Mouse (Mus musculus) hindbrain, postnatal 0 days (tissue): ENCODE data around the gene Gpa33. TPM values are rescaled to one million over a fixed set of nuclear protein-coding genes. Genes with fewer than 3 reads are reported as not detected.

Source experiments
- ATAC-seq: fragments of 200-750 bp; cut with Nextera tagmentation; 2 replicates; pipeline ENCODE4 v1.8.0; 2017; ENCODE audit warnings: mild to moderate bottlenecking, moderate TSS enrichment, moderate library complexity
- DNase-seq: peaks from one replicate; pipeline ENCODE4 v3.0.0-alpha.2; 2015; ENCODE audit warnings: low spot score
- H3K27ac ChIP-seq: fragments of 300-500 bp; sonication (generic); 2 replicates; pipeline ENCODE4 v1.5.1; 2014; ENCODE audit warnings: mild to moderate bottlenecking
- H3K27me3 ChIP-seq: fragments of 300-500 bp; sonication (generic); 2 replicates; pipeline ENCODE4 v1.6.1; 2014; ENCODE audit warnings: low read length, mixed read lengths; ENCODE audit not compliant: insufficient read depth
- H3K36me3 ChIP-seq: fragments of 300-500 bp; sonication (generic); 2 replicates; pipeline ENCODE4 v1.6.1; 2014; ENCODE audit warnings: low read length, mixed read lengths; ENCODE audit not compliant: insufficient read depth
- H3K4me1 ChIP-seq: fragments of 300-500 bp; sonication (generic); 2 replicates; pipeline ENCODE4 v1.6.1; 2014; ENCODE audit warnings: antibody characterized with exemption, low read length, mixed read lengths; ENCODE audit not compliant: insufficient read depth
- H3K4me2 ChIP-seq: fragments of 300-500 bp; sonication (generic); 2 replicates; pipeline ENCODE4 v1.6.1; 2014; ENCODE audit warnings: low read depth, mild to moderate bottlenecking, low read length, moderate library complexity, mixed read lengths
- H3K4me3 ChIP-seq: fragments of 300-500 bp; sonication (generic); 2 replicates; pipeline ENCODE4 v1.5.1; 2014; ENCODE audit warnings: low read length
- H3K9ac ChIP-seq: fragments of 300-500 bp; sonication (generic); replicated peaks from 2 replicates; pipeline ENCODE4 v1.6.1; 2014; ENCODE audit warnings: mild to moderate bottlenecking, low read length, moderate library complexity, mixed read lengths
- H3K9me3 ChIP-seq: fragments of 300-500 bp; sonication (generic); 2 replicates; pipeline ENCODE4 v1.6.1; 2016; ENCODE audit warnings: low read length, mixed read lengths
- CTCF ChIP-seq: IDR thresholded peaks from 2 replicates; pipeline ENCODE4 v1.5.1; 2016; ENCODE audit warnings: antibody characterized with exemption, control low read depth, low read depth
- WGBS: fragments of 180-500 bp; shearing (Covaris S2); extraction: QIAGEN DNeasy Blood & Tissue Kit; methylation state at CpG from one replicate; pipeline ENCODE4 v1.1.7; 2014; 5-methylcytosine and 5-hydroxymethylcytosine counted together
- polyA plus RNA-seq: library from polyadenylated mRNA; unstranded; fragments of >200 nt; fragmentation: Nextera tagmentation; extraction: Ambion mirVana; gene quantifications from 2 replicates; pipeline ENCODE4 v1.2.1, GENCODE M21; 2015
- total RNA-seq: library from RNA; depleted of rRNA; stranded (reverse); fragments of >200 nt; gene quantifications from 2 replicates; pipeline ENCODE4 v1.2.3, GENCODE M21; 2014

Gene Gpa33
- total and polyA plus RNA-seq, 2 experiments from 2014 or later: 0.09 TPM; not detected in 1

DNA sequence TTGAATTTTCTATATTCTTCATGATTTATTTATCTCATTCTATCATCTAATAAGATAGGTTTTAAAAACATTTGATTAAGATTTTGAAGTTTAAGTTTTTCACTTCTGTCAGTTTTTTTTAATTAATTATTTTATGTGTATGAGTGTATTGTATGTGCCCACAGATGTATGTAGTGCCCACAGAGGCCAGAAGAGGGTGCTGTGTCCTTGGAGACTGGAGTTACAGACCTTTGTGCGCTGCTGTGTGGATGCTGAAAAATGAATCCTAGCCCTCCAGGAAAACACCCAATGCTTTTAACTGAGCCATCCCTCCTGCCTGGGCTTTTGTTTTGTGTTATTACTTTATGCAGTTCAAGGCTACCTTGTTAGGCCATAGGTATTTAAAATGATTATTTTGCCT lies 7.0 kb upstream of the Gpa33 start:
- no peaks in the 10 kb centered on the region for H3K9me3 ChIP-seq
- no peak overlapping the region for H3K9ac ChIP-seq
- H3K4me2 ChIP-seq: no peak overlapping the region
- WGBS: 100% methylated on average over 1 of the region's 1 CpGs
- no peak overlapping the region for H3K27ac ChIP-seq
- no peaks in the 10 kb centered on the region for H3K27me3 ChIP-seq
- TF ChIP-seq CTCF: 0 out of 2 replicates have a peak, but pooled peaks have one; percentile 2
- ATAC-seq (no peak), DNase-seq (no peak)
- H3K4me3 ChIP-seq: no peak overlapping the region
- no peaks in the 10 kb centered on the region for H3K36me3 ChIP-seq
- H3K4me1 ChIP-seq: no peaks in the 10 kb centered on the region

- H3K27ac ChIP-seq: no peak overlapping the region
- no peak for ATAC-seq
- H3K9ac ChIP-seq: no peak overlapping the region
- H3K9me3 ChIP-seq: no peaks in the 10 kb centered on the region
- H3K4me3 ChIP-seq: no peak overlapping the region
- H3K4me1 ChIP-seq: no peaks in the 10 kb centered on the region
- DNase-seq: no peak
- H3K4me2 ChIP-seq: no peak overlapping the region
- no peaks in the 10 kb centered on the region for H3K27me3 ChIP-seq
- no peaks in the 10 kb centered on the region for H3K36me3 ChIP-seq
- WGBS: 90% methylated on average over 8 of the region's 8 CpGs
- no peak for TF ChIP-seq CTCF
Measured at GRCm38 (mm10) chr1:166123751-166124150, 6.3 kb upstream of the Gpa33 start.

GRCm38 (mm10) chr1:166124932-166125593 lies 5.0 kb upstream of the Gpa33 start:
- H3K4me3 ChIP-seq: no peak overlapping the region
- H3K27ac ChIP-seq: no peak overlapping the region
- H3K9ac ChIP-seq: no peak overlapping the region
- no peaks in the 10 kb centered on the region for H3K27me3 ChIP-seq
- H3K4me1 ChIP-seq: no peaks in the 10 kb centered on the region
- H3K36me3 ChIP-seq: no peaks in the 10 kb centered on the region
- H3K4me2 ChIP-seq: no peak overlapping the region
- ATAC-seq: no peak
- 60% methylated on average over 8 of the region's 8 CpGs for WGBS
- DNase-seq: no peak
- no peaks in the 10 kb centered on the region for H3K9me3 ChIP-seq
- no peak for TF ChIP-seq CTCF

DNA sequence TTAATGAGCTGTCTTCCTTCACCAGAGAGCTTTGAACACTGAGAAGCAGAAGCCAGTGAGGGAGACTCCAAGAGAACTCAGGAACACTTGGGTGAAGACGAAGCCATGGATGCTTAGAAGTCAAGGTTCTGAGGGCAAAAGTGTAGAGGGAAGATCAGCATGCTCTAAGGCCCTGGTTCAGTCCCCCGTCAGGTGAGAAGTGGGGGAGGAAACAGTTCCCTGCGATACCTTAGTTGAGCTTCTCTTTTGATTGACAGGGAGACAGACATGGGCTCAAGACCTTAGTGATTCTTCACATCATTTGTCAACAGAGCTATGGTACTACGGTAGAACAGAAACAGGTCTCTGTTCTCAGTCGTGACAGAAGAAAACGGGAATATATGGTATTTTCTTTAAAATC lies 3.7 kb upstream of the Gpa33 start:
- Histone ChIP-seq H3K9me3 (no peaks in the 10 kb centered on the region), H3K9ac (no peak overlapping the region), H3K4me3 (no peak overlapping the region), H3K4me2 (no peak overlapping the region), H3K27ac (no peak overlapping the region), H3K27me3 (no peaks in the 10 kb centered on the region), H3K4me1 (no peaks in the 10 kb centered on the region), H3K36me3 (no peaks in the 10 kb centered on the region)
- DNase-seq (no peak), ATAC-seq (no peak)
- no peak for TF ChIP-seq CTCF
- WGBS: 89% methylated on average over 6 of the region's 6 CpGs

DNA sequence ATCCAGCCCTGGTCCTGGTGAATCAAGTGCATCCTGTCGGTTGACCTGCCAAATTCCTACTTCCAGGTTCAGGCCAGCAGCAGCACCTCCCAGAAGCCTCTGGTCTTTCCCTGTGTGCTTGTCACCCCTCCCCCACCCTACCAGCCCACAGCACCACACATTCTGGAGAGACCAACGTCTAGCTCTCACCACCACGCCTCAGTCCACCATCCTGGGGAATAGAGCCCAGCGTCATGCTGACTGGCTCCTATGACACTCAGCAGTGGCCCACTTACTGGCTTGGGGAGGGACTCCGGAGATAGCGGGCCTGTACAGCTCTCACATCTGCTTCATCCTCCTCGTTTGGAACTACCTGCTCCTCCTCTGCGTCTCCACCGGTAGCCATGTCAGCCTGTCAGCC lies 3.2 kb upstream of the Gpa33 start:
- H3K4me1 ChIP-seq: no peaks in the 10 kb centered on the region
- no peak for TF ChIP-seq CTCF
- no peak overlapping the region for H3K27ac ChIP-seq
- no peak overlapping the region for H3K9ac ChIP-seq
- ATAC-seq: no peak
- no peak for DNase-seq
- no peaks in the 10 kb centered on the region for H3K9me3 ChIP-seq
- no peaks in the 10 kb centered on the region for H3K36me3 ChIP-seq
- H3K27me3 ChIP-seq: no peaks in the 10 kb centered on the region
- no peak overlapping the region for H3K4me3 ChIP-seq
- H3K4me2 ChIP-seq: no peak overlapping the region; the same call in 1 of the 2 replicates
- WGBS: 79% methylated on average over 9 of the region's 9 CpGs

DNA sequence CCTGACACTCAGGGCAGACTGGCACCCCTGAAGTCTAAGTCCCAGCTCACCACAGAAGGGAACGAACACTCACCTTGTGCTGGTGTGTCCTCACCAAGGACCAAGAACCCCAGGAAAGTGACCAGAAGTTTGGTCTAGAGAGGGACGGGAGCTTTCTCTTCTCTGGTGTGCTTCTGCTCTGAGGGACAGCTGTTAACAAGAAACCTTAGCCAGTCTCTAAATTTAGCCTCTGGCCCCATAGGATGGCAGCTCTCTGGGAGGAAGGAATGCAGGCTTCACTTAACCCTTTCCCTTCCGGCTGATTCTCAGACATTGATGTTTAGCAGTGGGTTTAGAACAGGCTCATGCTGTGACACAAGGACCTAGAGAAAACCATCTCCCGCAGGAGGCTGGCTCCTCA lies 2.3 kb upstream of the Gpa33 start, which contains the start of gene Dusp27:
Dusp27 (minus strand) TSS at position 204 of the 400 bp plus-strand sequence.
- ATAC-seq: no peak
- DNase-seq: no peak
- H3K9me3 ChIP-seq: no peaks in the 10 kb centered on the region
- no peak within 1 kb of the TSS for H3K4me3 ChIP-seq
- no peak for TF ChIP-seq CTCF
- H3K27me3 ChIP-seq: no peaks in the 10 kb centered on the region
- H3K36me3 ChIP-seq: no peaks in the 10 kb centered on the region
- H3K9ac ChIP-seq: no peak within 1 kb of the TSS
- no peak within 1 kb of the TSS; the same call in 1 of the 2 replicates for H3K4me2 ChIP-seq
- no peak within 1 kb of the TSS for H3K27ac ChIP-seq
- no peaks in the 10 kb centered on the region for H3K4me1 ChIP-seq
- WGBS: 58% methylated on average over 4 of the region's 4 CpGs

DNA sequence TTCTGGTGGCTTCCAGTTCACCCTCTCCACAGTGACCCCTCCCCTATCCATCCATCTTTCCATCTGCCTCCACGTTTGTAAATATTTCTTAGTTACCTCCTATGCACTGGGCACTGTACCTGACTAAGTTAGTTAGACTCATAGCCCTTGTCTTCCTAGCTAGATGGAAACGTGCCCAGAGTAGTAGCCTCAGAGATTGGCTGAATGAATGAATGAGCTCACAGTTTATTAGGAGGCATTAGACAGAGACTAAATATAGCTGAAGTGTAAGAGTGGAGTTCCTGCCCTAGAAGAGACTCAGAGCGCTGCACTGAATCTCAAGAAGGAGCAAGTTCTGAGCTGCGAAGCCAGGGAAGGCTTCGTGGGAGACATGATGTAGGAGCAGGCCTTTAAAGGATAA lies 1.5 kb upstream of the Gpa33 start:
- H3K4me1 ChIP-seq: no peaks in the 10 kb centered on the region
- no peaks in the 10 kb centered on the region for H3K27me3 ChIP-seq
- H3K4me2 ChIP-seq: no peak overlapping the region
- no peaks in the 10 kb centered on the region for H3K9me3 ChIP-seq
- no peak overlapping the region for H3K27ac ChIP-seq
- TF ChIP-seq CTCF: no peak
- no peaks in the 10 kb centered on the region for H3K36me3 ChIP-seq
- H3K9ac ChIP-seq: no peak overlapping the region
- DNase-seq (no peak), ATAC-seq (no peak)
- no peak overlapping the region for H3K4me3 ChIP-seq
- 91% methylated on average over 5 of the region's 5 CpGs for WGBS
